Mouse (Mus musculus): ENCODE measurements around the gene Tecta. TPM values are rescaled to one million over a fixed set of nuclear protein-coding genes. Genes with fewer than 3 reads are reported as not detected.

The Tecta gene
- polyA plus RNA-seq, 1 experiment = 0.01 TPM

DNA sequence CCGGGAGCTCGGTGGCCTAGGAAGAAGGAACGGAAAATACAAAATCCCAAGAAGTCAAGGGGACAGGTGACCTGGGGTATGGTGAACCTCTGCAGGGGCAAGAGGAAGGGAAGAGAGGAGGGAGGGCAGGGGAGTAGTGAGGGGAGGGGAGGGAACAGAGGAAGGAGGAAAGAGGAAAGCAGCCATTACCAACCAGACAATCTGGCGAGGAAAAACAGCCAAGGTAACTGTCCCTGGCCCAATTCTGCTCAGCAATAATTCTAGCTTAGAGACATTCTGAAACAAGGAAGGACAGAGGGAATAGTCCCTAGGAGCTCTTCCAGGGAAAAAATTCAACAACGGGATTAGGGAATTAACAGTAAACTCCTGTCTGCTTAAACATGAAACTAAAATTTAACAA lies 19.1 kb upstream of the Tecta start:
- TF ChIP-seq FOSL1 (IDR thresholded peaks at IDR 0.05; ENCODE audit: insufficient read depth, low read length, poor library complexity, severe bottlenecking) (no peak), CTCF (IDR thresholded peaks at IDR 0.05; ENCODE audit: control insufficient read depth, insufficient read depth, insufficient read length) (no peak), MYOG (IDR thresholded peaks at IDR 0.05; ENCODE audit: control insufficient read depth, extremely low read depth, insufficient read length) (no peak), USF1 (IDR thresholded peaks at IDR 0.05; ENCODE audit: low read depth) (no peak), MAX (IDR thresholded peaks at IDR 0.05) (no peak), CEBPB (IDR thresholded peaks at IDR 0.05; ENCODE audit: low read depth) (no peak), MYOD1 (IDR thresholded peaks at IDR 0.05; ENCODE audit: control insufficient read depth, insufficient read length, low read depth) (no peak)
- Histone ChIP-seq H3K27me3 (ENCODE audit: control insufficient read depth, insufficient read depth, insufficient read length) (no peaks in the 10 kb centered on the region), H3ac (ENCODE audit: control insufficient read depth, insufficient read length, low read depth) (no peak overlapping the region), H3K4me3 (ENCODE audit: insufficient read depth, poor library complexity, severe bottlenecking) (no peak overlapping the region), H3K79me2 (ENCODE audit: control insufficient read depth, insufficient read depth) (no peaks in the 10 kb centered on the region), H3K79me3 (ENCODE audit: low read depth) (no peaks in the 10 kb centered on the region), H3K36me3 (ENCODE audit: control insufficient read depth, insufficient read depth) (peaks cover 16% of the 10 kb centered on the region)

DNA sequence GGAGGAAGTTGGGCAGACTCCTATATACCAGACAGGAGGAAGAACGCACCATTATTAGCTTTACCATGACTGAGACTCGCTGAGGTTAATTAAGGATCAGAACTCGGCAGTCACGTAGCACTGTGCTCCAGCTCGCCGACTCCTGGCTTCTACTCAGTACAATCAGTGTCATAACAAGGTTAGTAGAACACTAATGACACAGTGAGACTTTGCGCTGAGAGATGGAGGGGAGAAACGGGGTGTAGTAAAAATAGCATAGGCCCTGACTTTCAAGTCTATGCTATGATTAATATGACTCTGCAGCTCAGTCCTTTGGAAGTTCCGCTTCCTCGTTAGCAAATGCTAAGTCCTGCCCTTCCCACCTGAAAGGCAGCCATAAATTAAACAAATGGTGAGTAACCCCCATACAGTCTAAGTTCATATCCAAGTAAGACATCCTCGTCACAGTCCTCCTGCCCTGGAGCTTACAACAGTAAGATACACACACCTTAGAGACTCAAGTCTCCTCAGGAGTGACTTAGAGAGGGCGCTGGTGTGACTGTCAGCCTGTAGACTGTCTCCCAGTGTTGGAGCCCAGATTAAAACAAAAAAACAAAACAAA lies 17.7 kb upstream of the Tecta start:
- TF ChIP-seq CEBPB (IDR thresholded peaks at IDR 0.05; ENCODE audit: low read depth) (no peak), FOSL1 (IDR thresholded peaks at IDR 0.05; ENCODE audit: insufficient read depth, low read length, poor library complexity, severe bottlenecking) (no peak)
- Histone ChIP-seq H3K36me3 (ENCODE audit: control insufficient read depth, insufficient read depth) (peaks cover 16% of the 10 kb centered on the region), H3K27me3 (ENCODE audit: control insufficient read depth, insufficient read depth, insufficient read length) (no peaks in the 10 kb centered on the region), H3K79me2 (ENCODE audit: control insufficient read depth, insufficient read depth) (no peaks in the 10 kb centered on the region), H3ac (ENCODE audit: control insufficient read depth, insufficient read length, low read depth) (no peak overlapping the region), H3K4me3 (ENCODE audit: insufficient read depth, poor library complexity, severe bottlenecking) (no peak overlapping the region), H3K79me3 (ENCODE audit: low read depth) (no peaks in the 10 kb centered on the region)

DNA sequence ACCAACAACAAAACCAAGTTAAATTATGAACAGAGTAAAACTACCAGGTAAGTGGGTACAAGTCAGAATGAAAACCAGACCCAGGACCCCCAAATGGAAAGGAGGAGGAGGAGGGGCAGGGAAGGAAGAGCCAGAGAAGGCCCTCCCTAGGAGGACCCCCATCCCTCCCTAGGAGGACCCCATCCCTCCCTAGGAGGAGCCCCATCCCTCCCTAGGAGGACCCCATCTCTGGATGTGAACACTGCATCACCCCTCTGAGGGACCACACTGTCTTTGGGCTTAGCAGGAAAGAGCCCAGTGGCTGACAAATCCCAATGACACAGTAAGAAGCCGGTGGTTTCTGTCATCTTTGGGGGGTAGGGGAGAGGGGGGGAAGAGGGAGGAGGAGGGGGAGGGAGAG lies 15.5 kb upstream of the Tecta start:
- Histone ChIP-seq H3K79me2 (ENCODE audit: control insufficient read depth, insufficient read depth) (no peaks in the 10 kb centered on the region), H3ac (ENCODE audit: control insufficient read depth, insufficient read length, low read depth) (no peak overlapping the region), H3K79me3 (ENCODE audit: low read depth) (no peaks in the 10 kb centered on the region), H3K36me3 (ENCODE audit: control insufficient read depth, insufficient read depth) (peaks cover 11% of the 10 kb centered on the region), H3K4me3 (ENCODE audit: insufficient read depth, poor library complexity, severe bottlenecking) (no peak overlapping the region), H3K27me3 (ENCODE audit: control insufficient read depth, insufficient read depth, insufficient read length) (no peaks in the 10 kb centered on the region)
- TF ChIP-seq MYOG (IDR thresholded peaks at IDR 0.05; ENCODE audit: control insufficient read depth, extremely low read depth, insufficient read length) = no peak
- TF ChIP-seq FOSL1 (IDR thresholded peaks at IDR 0.05; ENCODE audit: insufficient read depth, low read length, poor library complexity, severe bottlenecking) = no peak

DNA sequence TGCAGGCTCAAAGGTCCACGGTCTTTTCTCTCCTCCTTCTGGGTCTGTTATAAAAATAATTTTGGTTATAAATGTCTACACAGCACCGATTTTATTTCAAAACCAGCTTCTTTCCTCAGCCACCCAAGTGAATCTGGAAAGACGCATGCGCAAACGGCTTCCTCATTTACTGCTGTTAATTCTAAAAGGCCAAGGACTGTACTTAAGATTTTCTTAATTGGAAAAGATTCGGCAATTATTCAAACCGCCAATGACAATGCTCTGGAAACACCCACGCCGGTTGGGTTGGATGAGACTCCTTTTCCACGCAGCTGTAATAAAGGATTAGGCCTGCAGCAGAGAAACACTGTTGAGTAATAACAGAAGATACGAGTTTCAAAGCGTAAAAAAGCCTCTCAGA lies 13.6 kb upstream of the Tecta start:
- H3ac ChIP-seq (ENCODE audit: control insufficient read depth, insufficient read length, low read depth) = no peak overlapping the region
- H3K79me3 ChIP-seq (ENCODE audit: low read depth) = no peaks in the 10 kb centered on the region
- no peaks in the 10 kb centered on the region for H3K27me3 ChIP-seq (ENCODE audit: control insufficient read depth, insufficient read depth, insufficient read length)
- H3K36me3 ChIP-seq (ENCODE audit: control insufficient read depth, insufficient read depth) = peaks cover 11% of the 10 kb centered on the region
- H3K4me3 ChIP-seq (ENCODE audit: insufficient read depth, poor library complexity, severe bottlenecking) = no peak overlapping the region
- TF ChIP-seq CEBPB (IDR thresholded peaks at IDR 0.05; ENCODE audit: low read depth) = no peak
- no peak for TF ChIP-seq CTCF (IDR thresholded peaks at IDR 0.05; ENCODE audit: control insufficient read depth, insufficient read depth, insufficient read length)
- no peak for TF ChIP-seq FOSL1 (IDR thresholded peaks at IDR 0.05; ENCODE audit: insufficient read depth, low read length, poor library complexity, severe bottlenecking)
- no peak for TF ChIP-seq MAX (IDR thresholded peaks at IDR 0.05)
- TF ChIP-seq MYOG (IDR thresholded peaks at IDR 0.05; ENCODE audit: control insufficient read depth, extremely low read depth, insufficient read length) = no peak
- TF ChIP-seq USF1 (IDR thresholded peaks at IDR 0.05; ENCODE audit: low read depth) = no peak
- no peaks in the 10 kb centered on the region for H3K79me2 ChIP-seq (ENCODE audit: control insufficient read depth, insufficient read depth)

DNA sequence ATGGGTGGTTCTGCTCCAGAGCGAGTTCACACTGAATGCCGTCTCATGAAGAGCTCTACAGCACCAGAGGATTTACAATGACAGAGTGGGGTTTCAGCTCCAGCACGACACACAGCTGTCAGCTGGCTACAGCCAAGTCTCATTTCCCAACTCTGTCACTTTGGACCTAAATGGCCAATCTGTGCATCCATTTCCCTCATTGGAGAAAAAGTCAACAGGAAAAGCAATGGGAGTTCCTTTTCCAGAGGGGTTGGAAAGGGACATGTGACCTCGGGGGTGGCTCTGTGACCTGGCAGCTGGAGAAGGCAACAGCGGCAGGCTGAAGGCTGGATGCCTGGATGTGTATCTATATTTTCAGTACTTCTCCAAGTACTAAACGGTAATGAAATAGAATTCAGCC lies 11.6 kb upstream of the Tecta start:
- peaks cover 6% of the 10 kb centered on the region for H3K36me3 ChIP-seq (ENCODE audit: control insufficient read depth, insufficient read depth)
- H3K79me3 ChIP-seq (ENCODE audit: low read depth) = no peaks in the 10 kb centered on the region
- no peaks in the 10 kb centered on the region for H3K27me3 ChIP-seq (ENCODE audit: control insufficient read depth, insufficient read depth, insufficient read length)
- no peaks in the 10 kb centered on the region for H3K79me2 ChIP-seq (ENCODE audit: control insufficient read depth, insufficient read depth)
- no peak overlapping the region for H3K4me3 ChIP-seq (ENCODE audit: insufficient read depth, poor library complexity, severe bottlenecking)
- TF ChIP-seq USF1 (IDR thresholded peaks at IDR 0.05; ENCODE audit: low read depth) = no peak
- no peak for TF ChIP-seq CTCF (IDR thresholded peaks at IDR 0.05; ENCODE audit: control insufficient read depth, insufficient read depth, insufficient read length)
- TF ChIP-seq CEBPB (IDR thresholded peaks at IDR 0.05; ENCODE audit: low read depth) = no peak
- TF ChIP-seq FOSL1 (IDR thresholded peaks at IDR 0.05; ENCODE audit: insufficient read depth, low read length, poor library complexity, severe bottlenecking) = no peak
- no peak for TF ChIP-seq MAX (IDR thresholded peaks at IDR 0.05)
- no peak for TF ChIP-seq MYOD1 (IDR thresholded peaks at IDR 0.05; ENCODE audit: control insufficient read depth, insufficient read length, low read depth)
- TF ChIP-seq MYOG (IDR thresholded peaks at IDR 0.05; ENCODE audit: control insufficient read depth, extremely low read depth, insufficient read length) = no peak
- H3ac ChIP-seq (ENCODE audit: control insufficient read depth, insufficient read length, low read depth) = no peak overlapping the region

DNA sequence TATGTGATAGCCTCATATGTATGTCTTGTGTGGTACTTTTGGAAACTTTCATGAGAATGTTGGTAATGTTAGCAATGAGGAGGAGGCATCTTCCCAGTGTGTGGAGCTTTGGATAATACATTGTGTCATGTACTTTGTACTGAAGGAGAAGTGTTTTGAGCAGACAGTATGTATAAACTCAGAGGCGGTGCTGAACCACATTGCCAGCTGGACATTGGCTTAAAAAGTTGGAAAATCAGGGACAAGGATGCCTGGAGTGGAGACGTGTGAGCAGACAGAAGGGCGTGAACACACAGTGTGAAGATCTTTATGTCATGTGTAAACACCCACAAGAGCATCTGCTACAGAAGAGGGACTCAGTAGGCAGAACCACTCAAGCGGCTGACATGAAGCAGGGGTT lies 6.0 kb upstream of the Tecta start:
- Histone ChIP-seq H3ac (ENCODE audit: control insufficient read depth, insufficient read length, low read depth) (no peak overlapping the region), H3K4me3 (ENCODE audit: insufficient read depth, poor library complexity, severe bottlenecking) (no peak overlapping the region), H3K79me2 (ENCODE audit: control insufficient read depth, insufficient read depth) (no peaks in the 10 kb centered on the region), H3K27me3 (ENCODE audit: control insufficient read depth, insufficient read depth, insufficient read length) (peaks cover 3% of the 10 kb centered on the region), H3K79me3 (ENCODE audit: low read depth) (no peaks in the 10 kb centered on the region), H3K36me3 (ENCODE audit: control insufficient read depth, insufficient read depth) (no peaks in the 10 kb centered on the region)
- TF ChIP-seq CTCF (IDR thresholded peaks at IDR 0.05; ENCODE audit: control insufficient read depth, insufficient read depth, insufficient read length) (no peak), USF1 (IDR thresholded peaks at IDR 0.05; ENCODE audit: low read depth) (no peak), FOSL1 (IDR thresholded peaks at IDR 0.05; ENCODE audit: insufficient read depth, low read length, poor library complexity, severe bottlenecking) (no peak), MYOD1 (IDR thresholded peaks at IDR 0.05; ENCODE audit: control insufficient read depth, insufficient read length, low read depth) (no peak), MYOG (IDR thresholded peaks at IDR 0.05; ENCODE audit: control insufficient read depth, extremely low read depth, insufficient read length) (no peak), CEBPB (IDR thresholded peaks at IDR 0.05; ENCODE audit: low read depth) (no peak), MAX (IDR thresholded peaks at IDR 0.05) (no peak)
